Mouse (Mus musculus): Measurements from ENCODE around the gene Lyl1.
"Not testable (repeated sequence)": the region's sequence is repeated elsewhere in the genome, so short reads cannot be mapped to it uniquely, and the experiment has no call there.

Lyl1 gene

GRCm38 (mm10) chr8:84668081-84668480, 33.2 kb upstream of the Lyl1 start:
- no peak for DNase-seq (ENCODE audit: extremely low spot score, low read depth, low spot score)

DNA sequence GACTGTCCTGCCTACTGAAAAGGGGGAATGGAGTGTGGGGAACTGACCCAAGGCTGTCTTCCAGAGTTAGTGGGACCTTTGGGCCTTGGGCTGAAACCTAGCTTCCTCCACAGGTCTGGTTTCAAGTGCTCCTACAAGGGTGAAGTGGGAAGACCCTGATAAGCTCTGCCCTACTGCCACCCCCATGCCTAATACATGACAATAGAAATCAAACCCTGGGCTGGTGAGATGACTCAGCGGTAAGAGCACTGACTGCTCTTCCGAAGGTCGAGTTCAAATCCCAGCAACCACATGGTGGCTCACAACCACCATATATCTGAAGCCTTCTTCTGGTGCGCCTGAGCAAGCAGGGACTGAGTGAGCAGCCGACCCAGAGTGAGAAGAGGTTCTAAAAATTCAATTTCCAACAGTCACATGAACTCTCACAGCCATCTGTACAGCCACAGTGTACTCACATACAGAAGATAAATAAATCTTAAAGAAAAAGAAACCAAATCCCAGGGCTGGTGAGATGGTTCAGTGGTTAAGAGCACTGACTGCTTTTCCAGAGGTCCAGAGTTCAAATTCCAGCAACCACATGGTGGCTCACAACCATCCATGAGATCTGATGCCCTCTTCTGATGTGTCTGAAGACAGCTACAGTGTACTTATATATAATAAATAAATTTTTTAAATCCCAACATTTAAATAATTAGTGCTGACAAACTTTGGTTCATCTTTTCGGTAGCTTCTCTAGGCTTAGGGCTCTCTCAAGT, 32.3 kb upstream of the Lyl1 start:
- no peak for DNase-seq (ENCODE audit: extremely low spot score, low read depth, low spot score)

GRCm38 (mm10) chr8:84670295-84671006, 30.8 kb upstream of the Lyl1 start:
- DNase-seq (ENCODE audit: extremely low spot score, low read depth, low spot score), result not testable (repeated sequence)

DNA sequence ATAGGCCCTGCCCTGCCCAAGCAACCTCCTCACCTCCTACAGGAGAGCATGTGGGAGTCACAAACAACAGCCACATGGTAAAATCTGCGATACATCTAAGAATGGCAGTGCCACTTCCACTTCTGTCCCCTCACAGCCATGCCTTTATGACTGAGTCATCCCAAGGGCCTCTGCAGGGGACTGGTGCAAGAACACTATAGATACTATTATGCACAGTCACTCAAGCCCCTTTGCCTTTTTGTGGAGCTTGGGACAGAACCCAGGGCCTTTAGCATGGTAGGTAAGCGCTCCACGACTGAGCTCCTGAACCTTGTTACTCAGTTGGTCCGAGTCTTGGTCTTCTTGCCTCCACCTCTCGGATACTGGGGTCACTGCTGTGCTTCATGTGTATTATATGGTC, 24.0 kb upstream of the Lyl1 start:
- DNase-seq (ENCODE audit: extremely low spot score, low read depth, low spot score), result no peak

- DNase-seq (ENCODE audit: extremely low spot score, low read depth, low spot score), result no peak
Measured at GRCm38 (mm10) chr8:84681476-84681875, 19.8 kb upstream of the Lyl1 start.

DNA sequence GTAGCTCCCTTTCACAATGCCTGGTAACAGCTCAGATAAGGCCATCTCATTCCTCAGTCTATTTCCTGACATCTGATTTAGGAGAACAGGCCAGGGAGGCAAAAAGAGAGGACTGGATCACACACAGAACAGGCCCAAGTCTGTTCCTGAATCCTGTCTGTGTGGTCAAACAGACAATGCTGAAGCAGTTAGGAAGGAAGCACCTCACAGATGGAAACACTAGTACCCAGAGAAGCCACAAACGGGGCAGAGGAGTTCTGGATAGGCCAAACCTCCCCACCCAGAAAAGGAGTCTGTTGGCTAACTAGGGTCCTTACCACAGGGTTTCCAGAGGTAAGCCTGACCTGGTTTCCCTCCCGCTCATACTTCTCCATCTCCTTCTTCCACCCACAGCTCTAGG, 19.0 kb upstream of the Lyl1 start:
- DNase-seq (ENCODE audit: extremely low spot score, low read depth, low spot score), result no peak

GRCm38 (mm10) chr8:84684537-84684936, 16.7 kb upstream of the Lyl1 start:
- no peak for DNase-seq (ENCODE audit: extremely low spot score, low read depth, low spot score)

DNA sequence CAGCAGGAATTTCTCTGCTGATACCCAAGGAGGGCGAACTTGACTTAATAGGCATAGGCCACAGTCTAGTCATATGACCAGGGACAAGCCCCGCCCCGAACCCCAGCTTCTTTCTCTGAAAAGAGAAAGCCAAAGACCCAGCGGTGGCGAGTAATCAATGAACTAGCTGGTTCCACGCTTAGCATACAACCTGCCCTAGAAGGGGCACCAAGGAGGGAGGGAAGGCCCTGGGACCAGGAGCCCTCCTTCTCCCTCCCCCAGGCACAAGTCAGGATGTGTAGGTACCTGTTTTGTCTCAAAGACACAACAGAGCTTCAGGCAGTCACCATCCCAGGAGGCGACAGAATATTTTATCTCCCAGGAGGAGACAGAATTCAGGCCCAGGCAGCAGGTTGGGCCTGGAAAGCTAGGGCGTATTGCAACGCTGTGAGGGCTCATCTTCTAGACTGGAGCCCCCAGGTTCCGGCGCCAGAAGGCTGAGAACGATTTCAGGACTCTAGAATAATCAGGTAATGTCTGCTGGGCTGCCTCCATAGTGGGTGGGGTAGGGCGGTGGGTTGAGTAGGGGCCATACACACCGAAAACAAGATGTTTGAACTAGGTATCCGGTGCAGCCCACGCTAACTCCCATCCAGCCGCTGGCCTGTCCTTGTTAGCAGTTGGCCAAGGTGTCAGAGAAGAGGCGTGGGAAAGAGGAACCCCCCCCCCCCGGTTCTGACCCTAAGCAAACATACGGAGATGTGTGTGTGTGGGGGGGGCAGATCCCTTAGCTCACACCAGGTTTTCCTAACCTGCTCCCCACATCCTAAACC, 14.9 kb upstream of the Lyl1 start, which contains the start of gene Trmt1:
Trmt1 (plus strand) TSS at position 117 of the 812 bp plus-strand sequence.
- no peak for DNase-seq (ENCODE audit: extremely low spot score, low read depth, low spot score)

- no peak for DNase-seq (ENCODE audit: extremely low spot score, low read depth, low spot score)
Measured at GRCm38 (mm10) chr8:84687003-84687704, 14.1 kb upstream of the Lyl1 start.

GRCm38 (mm10) chr8:84687705-84688100, 13.6 kb upstream of the Lyl1 start, which contains the start of gene Nacc1:
Nacc1 (minus strand) TSS chr8:84687862.
- DNase-seq (ENCODE audit: extremely low spot score, low read depth, low spot score), result no peak

DNA sequence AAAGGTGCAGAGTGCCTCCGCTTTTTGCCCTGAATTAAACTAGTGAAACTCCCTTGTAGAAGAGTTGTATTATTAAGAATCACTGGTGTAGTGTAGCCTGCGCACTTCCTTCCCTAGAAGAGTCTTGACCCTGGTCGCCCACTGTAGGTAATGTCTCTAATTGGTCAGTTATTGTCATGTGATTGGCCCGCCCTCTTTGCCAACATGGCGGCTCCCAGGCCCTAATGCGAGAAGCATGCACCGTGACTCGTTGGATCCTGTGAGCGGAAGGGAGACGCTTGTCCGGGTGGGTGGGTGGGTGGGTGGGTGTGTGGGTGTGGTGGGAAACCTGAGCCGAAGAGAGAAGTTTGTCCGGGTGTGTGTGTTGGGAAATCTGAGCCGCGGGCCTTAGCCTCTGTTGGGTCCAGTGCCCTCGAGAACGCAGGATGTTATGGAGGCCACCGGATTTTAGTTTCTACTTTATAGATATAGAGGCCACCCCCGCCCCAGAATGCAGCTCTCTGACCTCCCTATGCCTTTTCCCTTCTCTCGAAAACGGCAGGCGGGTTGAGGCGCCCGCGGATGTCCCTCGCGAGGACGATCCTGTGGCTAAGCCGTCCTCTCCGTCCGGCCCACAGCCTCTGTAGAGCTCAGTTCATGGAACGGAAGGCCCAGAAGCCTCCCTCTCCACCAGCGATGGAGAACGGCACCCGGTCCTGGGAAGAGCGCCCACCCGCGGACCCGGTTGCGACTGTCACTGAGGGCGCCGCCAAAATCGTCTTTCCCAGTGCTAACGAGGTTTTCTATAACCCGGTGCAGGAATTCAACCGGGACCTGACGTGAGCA, 12.0 kb upstream of the Lyl1 start:
- DNase-seq (ENCODE audit: extremely low spot score, low read depth, low spot score), result no peak

DNA sequence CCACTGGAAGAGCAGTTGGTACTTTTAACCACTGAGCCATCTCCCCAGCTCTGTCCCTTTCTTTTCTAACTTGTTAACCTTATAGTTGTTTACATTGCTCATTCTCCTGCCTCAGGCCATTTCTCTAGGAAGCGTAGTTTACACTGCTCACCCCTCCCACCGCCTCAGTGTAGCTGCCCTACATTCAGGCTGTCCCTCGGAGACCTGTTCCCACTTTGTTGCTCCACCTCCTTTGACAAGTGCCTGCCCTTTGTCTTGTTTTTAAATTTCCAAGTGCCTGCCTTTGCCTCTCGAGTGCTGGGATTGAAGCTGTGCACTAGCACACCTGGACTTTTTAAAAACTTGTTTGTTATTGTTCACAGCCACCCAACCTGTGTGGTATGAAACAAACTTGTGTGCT, 7.9 kb upstream of the Lyl1 start:
- no peak for DNase-seq (ENCODE audit: extremely low spot score, low read depth, low spot score)

- no peak for DNase-seq (ENCODE audit: extremely low spot score, low read depth, low spot score)
Measured at GRCm38 (mm10) chr8:84695140-84695539, 6.1 kb upstream of the Lyl1 start.

DNA sequence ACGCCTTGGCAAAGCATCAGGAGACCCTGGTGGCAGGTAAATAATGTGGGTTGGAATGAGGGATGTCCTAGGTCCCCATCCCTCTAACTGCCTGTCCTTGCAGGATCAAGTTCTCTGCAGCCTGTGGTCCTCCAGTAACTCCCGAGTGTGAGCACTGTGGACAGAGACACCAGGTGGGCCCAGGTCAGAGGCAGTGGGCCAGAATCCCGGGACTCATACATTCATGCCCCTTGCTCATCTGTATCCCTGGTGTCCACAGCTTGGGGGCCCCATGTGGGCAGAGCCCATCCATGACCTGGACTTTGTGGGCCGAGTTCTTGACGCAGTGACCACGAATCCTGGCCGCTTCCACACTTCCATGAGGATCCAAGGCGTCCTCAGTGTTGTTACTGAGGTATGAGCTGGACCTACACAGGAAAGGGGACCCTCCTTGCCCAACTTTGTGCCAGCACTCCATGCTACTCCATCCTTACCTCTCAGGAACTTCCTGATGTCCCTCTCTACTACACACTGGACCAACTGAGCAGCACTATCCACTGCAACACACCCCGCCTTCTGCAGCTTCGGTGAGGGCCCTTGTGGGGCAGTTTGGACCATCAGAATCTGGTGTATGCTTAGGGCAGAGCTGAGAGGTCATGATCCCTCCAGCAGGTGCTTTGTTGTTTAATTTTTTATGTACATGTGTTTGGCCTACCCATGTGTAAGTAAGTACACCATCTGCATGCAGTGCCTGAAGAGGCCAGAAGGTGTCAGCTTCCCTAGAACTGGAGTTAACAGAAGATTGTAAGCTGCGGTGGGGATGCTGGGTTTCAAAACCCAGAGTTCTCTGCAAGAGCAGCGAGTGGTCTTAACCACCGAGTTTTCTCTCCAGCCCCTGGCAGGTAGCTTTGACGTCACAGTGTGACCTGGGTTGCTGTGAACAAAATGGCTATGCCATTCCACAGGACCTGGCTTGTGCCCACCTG, 3.8 kb upstream of the Lyl1 start:
- no peak for DNase-seq (ENCODE audit: extremely low spot score, low read depth, low spot score)

- DNase-seq (ENCODE audit: extremely low spot score, low read depth, low spot score), result no peak
Measured at GRCm38 (mm10) chr8:84698288-84698687, 3.0 kb upstream of the Lyl1 start.

DNA sequence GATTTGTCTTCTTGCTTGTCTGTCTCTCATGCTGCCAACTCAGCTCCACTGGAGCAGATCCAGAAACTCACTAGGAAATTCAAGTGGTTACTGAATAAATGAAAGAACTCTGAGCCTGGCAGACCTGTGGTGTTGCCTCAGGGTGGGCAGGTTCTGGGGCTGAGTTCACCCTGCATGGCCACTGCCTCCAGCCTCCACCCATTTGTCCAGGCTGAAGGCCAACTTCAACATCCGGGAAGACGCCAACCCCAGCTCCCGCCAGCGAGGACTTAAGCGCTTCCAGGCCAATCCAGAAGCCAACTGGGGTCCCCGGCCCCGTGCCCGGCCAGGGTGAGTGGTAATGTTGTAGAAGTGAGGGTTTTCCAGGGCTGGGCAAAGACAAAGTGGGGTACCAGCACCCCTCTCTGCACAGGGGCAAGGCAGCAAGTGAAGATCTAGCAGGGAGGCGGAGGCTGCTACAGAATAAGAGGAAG, 2.3 kb upstream of the Lyl1 start:
- DNase-seq (ENCODE audit: extremely low spot score, low read depth, low spot score), result no peak

GRCm38 (mm10) chr8:84699861-84700322, 1.4 kb upstream of the Lyl1 start:
- no peak for DNase-seq (ENCODE audit: extremely low spot score, low read depth, low spot score)

DNA sequence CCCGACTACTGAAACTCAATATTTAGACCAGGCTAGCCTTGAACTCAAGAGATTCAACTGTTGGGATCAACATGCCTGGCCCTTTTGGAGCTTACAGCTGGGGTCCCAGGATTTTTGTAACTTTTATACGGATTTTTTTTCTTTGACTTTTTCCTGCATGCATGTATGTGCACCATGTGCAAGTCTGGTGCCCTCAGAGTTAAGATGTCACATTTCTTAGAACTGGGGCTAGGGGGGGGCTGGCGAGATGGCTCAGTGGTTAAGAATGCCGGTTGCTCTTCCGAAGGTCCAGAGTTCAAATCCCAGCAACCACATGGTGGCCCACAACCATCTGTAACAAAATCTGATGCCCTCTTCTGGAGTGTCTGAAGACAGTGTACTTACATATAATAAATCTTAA, 731 bp upstream of the Lyl1 start:
- DNase-seq (ENCODE audit: extremely low spot score, low read depth, low spot score), result no peak

- DNase-seq (ENCODE audit: extremely low spot score, low read depth, low spot score), result no peak
Measured at GRCm38 (mm10) chr8:84702561-84702960, 1.3 kb downstream of the Lyl1 start.

All from hindlimb bud, embryonic 11.5 days (tissue).